Mouse (Mus musculus): Measurements from ENCODE around the gene Cdhr2. TPM values are rescaled to one million over a fixed set of nuclear protein-coding genes. Genes with fewer than 3 reads are reported as not detected.

Gene Cdhr2
- total and polyA plus RNA-seq, 3 experiments = 0.04 TPM; not detected in 2

- H3K4me3 ChIP-seq = no peak overlapping the region
Measured at GRCm38 (mm10) chr13:54670491-54670890, 30.8 kb upstream of the Cdhr2 start.

GRCm38 (mm10) chr13:54675895-54676590, 25.2 kb upstream of the Cdhr2 start:
- intact Hi-C loops (cut with DNase I) = no loop called here

More at GRCm38 (mm10) chr13:54670491-54670890, 30.8 kb upstream of the Cdhr2 start:
- Histone ChIP-seq H3K79me2 (replicated peaks; ENCODE audit: control insufficient read depth, insufficient read depth, low read length) (no peaks in the 10 kb centered on the region), H3K9ac (ENCODE audit: low read depth, low read length) (no peak overlapping the region), H3K36me3 (ENCODE audit: control insufficient read depth, insufficient read depth, low read length) (no peaks in the 10 kb centered on the region), H3K27me3 (ENCODE audit: control insufficient read depth, insufficient read depth, low read length) (no peaks in the 10 kb centered on the region), H3K27ac (no peak overlapping the region), H3K4me1 (ENCODE audit: control insufficient read depth, insufficient read depth, low read length) (no peaks in the 10 kb centered on the region)
- TF ChIP-seq CTCF (IDR thresholded peaks at IDR 0.05) (no peak), EP300 (IDR thresholded peaks at IDR 0.05; ENCODE audit: insufficient read depth, low read depth, low read length) (no peak), POLR2A (IDR thresholded peaks at IDR 0.05; ENCODE audit: insufficient read depth, low read depth, low read length) (no peak)
- intact Hi-C loops (cut with DNase I) = no loop called here
- whole genome bisulfite sequencing = 66% methylated on average over 2 of the region's 2 CpGs
- no peak for DNase-seq

GRCm38 (mm10) chr13:54678263-54678662, 23.0 kb upstream of the Cdhr2 start:
- H3K36me3 ChIP-seq (ENCODE audit: control insufficient read depth, insufficient read depth, low read length) = no peaks in the 10 kb centered on the region
- no peak for TF ChIP-seq EP300 (IDR thresholded peaks at IDR 0.05; ENCODE audit: insufficient read depth, low read depth, low read length)
- TF ChIP-seq POLR2A (IDR thresholded peaks at IDR 0.05; ENCODE audit: insufficient read depth, low read depth, low read length) = no peak
- TF ChIP-seq CTCF (IDR thresholded peaks at IDR 0.05) = no peak
- intact Hi-C loops (cut with DNase I) = no loop called here
- H3K9ac ChIP-seq (ENCODE audit: low read depth, low read length) = no peak overlapping the region
- H3K4me3 ChIP-seq = no peak overlapping the region
- no peak overlapping the region for H3K27ac ChIP-seq
- DNase-seq = no peak
- no peaks in the 10 kb centered on the region for H3K4me1 ChIP-seq (ENCODE audit: control insufficient read depth, insufficient read depth, low read length)
- H3K79me2 ChIP-seq (replicated peaks; ENCODE audit: control insufficient read depth, insufficient read depth, low read length) = no peaks in the 10 kb centered on the region
- no peaks in the 10 kb centered on the region for H3K27me3 ChIP-seq (ENCODE audit: control insufficient read depth, insufficient read depth, low read length)
- WGBS = 63% methylated on average over 4 of the region's 4 CpGs

More at GRCm38 (mm10) chr13:54675895-54676590, 25.2 kb upstream of the Cdhr2 start:
- H3K27me3 ChIP-seq (ENCODE audit: control insufficient read depth, insufficient read depth, low read length) = no peaks in the 10 kb centered on the region
- no peaks in the 10 kb centered on the region for H3K79me2 ChIP-seq (replicated peaks; ENCODE audit: control insufficient read depth, insufficient read depth, low read length)
- no peaks in the 10 kb centered on the region for H3K4me1 ChIP-seq (ENCODE audit: control insufficient read depth, insufficient read depth, low read length)
- H3K9ac ChIP-seq (ENCODE audit: low read depth, low read length) = no peak overlapping the region
- TF ChIP-seq POLR2A (IDR thresholded peaks at IDR 0.05; ENCODE audit: insufficient read depth, low read depth, low read length) (no peak), CTCF (IDR thresholded peaks at IDR 0.05) (no peak), EP300 (IDR thresholded peaks at IDR 0.05; ENCODE audit: insufficient read depth, low read depth, low read length) (no peak)
- H3K36me3 ChIP-seq (ENCODE audit: control insufficient read depth, insufficient read depth, low read length) = no peaks in the 10 kb centered on the region
- 67% methylated on average over 11 of the region's 11 CpGs for WGBS
- no peak overlapping the region for H3K27ac ChIP-seq
- no peak overlapping the region for H3K4me3 ChIP-seq
- no peak for DNase-seq

- H3K36me3 ChIP-seq (ENCODE audit: control insufficient read depth, insufficient read depth, low read length) = no peaks in the 10 kb centered on the region
- no peak overlapping the region for H3K27ac ChIP-seq
- no peak for DNase-seq
- intact Hi-C loops (cut with DNase I) = no loop called here
- peaks cover 6% of the 10 kb centered on the region for H3K4me1 ChIP-seq (ENCODE audit: control insufficient read depth, insufficient read depth, low read length)
- H3K27me3 ChIP-seq (ENCODE audit: control insufficient read depth, insufficient read depth, low read length) = no peaks in the 10 kb centered on the region
- no peaks in the 10 kb centered on the region for H3K79me2 ChIP-seq (replicated peaks; ENCODE audit: control insufficient read depth, insufficient read depth, low read length)
- H3K9ac ChIP-seq (ENCODE audit: low read depth, low read length) = no peak overlapping the region
- H3K4me3 ChIP-seq = no peak overlapping the region
- 78% methylated on average over 17 of the region's 17 CpGs for WGBS
- TF ChIP-seq CTCF (IDR thresholded peaks at IDR 0.05) = no peak
- TF ChIP-seq POLR2A (IDR thresholded peaks at IDR 0.05; ENCODE audit: insufficient read depth, low read depth, low read length) = no peak
- no peak for TF ChIP-seq EP300 (IDR thresholded peaks at IDR 0.05; ENCODE audit: insufficient read depth, low read depth, low read length)
Measured at GRCm38 (mm10) chr13:54680184-54680853, 20.9 kb upstream of the Cdhr2 start.

- intact Hi-C loops (cut with DNase I) = no loop called here
- TF ChIP-seq EP300 (IDR thresholded peaks at IDR 0.05; ENCODE audit: insufficient read depth, low read depth, low read length) (no peak), POLR2A (IDR thresholded peaks at IDR 0.05; ENCODE audit: insufficient read depth, low read depth, low read length) (no peak), CTCF (IDR thresholded peaks at IDR 0.05) (no peak)
- 0 out of 2 replicates have a peak, but pooled peaks cover 1% of the 10 kb centered on the region for H3K79me2 ChIP-seq (replicated peaks; ENCODE audit: control insufficient read depth, insufficient read depth, low read length)
- WGBS = 77% methylated on average over 8 of the region's 8 CpGs
- no peak for DNase-seq
- H3K4me1 ChIP-seq (ENCODE audit: control insufficient read depth, insufficient read depth, low read length) = peaks cover 15% of the 10 kb centered on the region
- no peak overlapping the region for H3K27ac ChIP-seq
- no peaks in the 10 kb centered on the region; the same call in 1 of the 2 replicates for H3K36me3 ChIP-seq (ENCODE audit: control insufficient read depth, insufficient read depth, low read length)
- no peaks in the 10 kb centered on the region for H3K27me3 ChIP-seq (ENCODE audit: control insufficient read depth, insufficient read depth, low read length)
- H3K4me3 ChIP-seq = no peak overlapping the region
- no peak overlapping the region for H3K9ac ChIP-seq (ENCODE audit: low read depth, low read length)
Measured at GRCm38 (mm10) chr13:54681291-54681690, 20.0 kb upstream of the Cdhr2 start.

- WGBS = 84% methylated on average over 3 of the region's 3 CpGs
- Histone ChIP-seq H3K36me3 (ENCODE audit: control insufficient read depth, insufficient read depth, low read length) (no peaks in the 10 kb centered on the region; the same call in 1 of the 2 replicates), H3K27ac (no peak overlapping the region), H3K4me1 (ENCODE audit: control insufficient read depth, insufficient read depth, low read length) (peaks cover 18% of the 10 kb centered on the region), H3K9ac (ENCODE audit: low read depth, low read length) (no peak overlapping the region), H3K79me2 (replicated peaks; ENCODE audit: control insufficient read depth, insufficient read depth, low read length) (0 out of 2 replicates have a peak, but pooled peaks cover 1% of the 10 kb centered on the region), H3K27me3 (ENCODE audit: control insufficient read depth, insufficient read depth, low read length) (no peaks in the 10 kb centered on the region), H3K4me3 (no peak overlapping the region)
- TF ChIP-seq EP300 (IDR thresholded peaks at IDR 0.05; ENCODE audit: insufficient read depth, low read depth, low read length) (no peak), CTCF (IDR thresholded peaks at IDR 0.05) (no peak), POLR2A (IDR thresholded peaks at IDR 0.05; ENCODE audit: insufficient read depth, low read depth, low read length) (no peak)
- no peak for DNase-seq
- intact Hi-C loops (cut with DNase I) = no loop called here
Measured at GRCm38 (mm10) chr13:54683301-54683700, 18.0 kb upstream of the Cdhr2 start.

Measured in heart, adult 2 months (tissue).